Mouse (Mus musculus) liver, embryonic 13.5 days (tissue): Measurements from ENCODE around the gene Gsdma. TPM values are rescaled to one million over a fixed set of nuclear protein-coding genes. Genes with fewer than 3 reads are reported as not detected.
A peak's percentile ranks its signal among the peaks of the same experiment; 100 is the strongest.

ENCODE experiments used
- ATAC-seq: fragments of 200-750 bp; cut with Nextera tagmentation; 2 replicates; pipeline ENCODE4 v1.8.0; 2017; ENCODE audit warnings: low read depth, mild to moderate bottlenecking, moderate number of reproducible peaks, moderate library complexity
- DNase-seq: peaks from one replicate; pipeline ENCODE4 v3.0.0; 2022
- H3K27ac ChIP-seq: fragments of 300-500 bp; sonication (generic); 2 replicates; pipeline ENCODE4 v1.5.1; 2015; ENCODE audit warnings: moderate library complexity, mild to moderate bottlenecking, inconsistent platforms
- H3K27me3 ChIP-seq: fragments of 300-500 bp; sonication (generic); 2 replicates; pipeline ENCODE4 v1.6.1; 2015; ENCODE audit warnings: mild to moderate bottlenecking, inconsistent platforms
- H3K36me3 ChIP-seq: fragments of 300-500 bp; sonication (generic); 2 replicates; pipeline ENCODE4 v1.6.1; 2015; ENCODE audit warnings: mild to moderate bottlenecking, inconsistent platforms
- H3K4me1 ChIP-seq: fragments of 300-500 bp; sonication (generic); replicated peaks from 2 replicates; pipeline ENCODE4 v1.6.1; 2015; ENCODE audit warnings: inconsistent platforms
- H3K4me2 ChIP-seq: fragments of 300-500 bp; sonication (generic); 2 replicates; pipeline ENCODE4 v1.6.1; 2015; ENCODE audit warnings: inconsistent platforms, mild to moderate bottlenecking, moderate library complexity
- H3K4me3 ChIP-seq: fragments of 300-500 bp; sonication (generic); replicated peaks from 2 replicates; pipeline ENCODE4 v1.5.1; 2015; ENCODE audit warnings: mild to moderate bottlenecking, inconsistent platforms
- H3K9ac ChIP-seq: fragments of 300-500 bp; sonication (generic); 2 replicates; pipeline ENCODE4 v1.6.1; 2015; ENCODE audit warnings: mild to moderate bottlenecking, inconsistent platforms
- H3K9me3 ChIP-seq: fragments of 300-500 bp; sonication (generic); replicated peaks from 2 replicates; pipeline ENCODE4 v1.6.1; 2016; ENCODE audit warnings: inconsistent platforms
- WGBS: fragments of 180-500 bp; shearing (Covaris S2); methylation state at CpG from one replicate; pipeline ENCODE4 v1.1.7; 2015; ENCODE audit not compliant: insufficient replicate concordance; 5-methylcytosine and 5-hydroxymethylcytosine counted together
- polyA plus RNA-seq: library from polyadenylated mRNA; unstranded; fragments of >200 nt; fragmentation: Nextera tagmentation; extraction: Ambion mirVana; gene quantifications from 2 replicates; pipeline ENCODE4 v1.2.1, GENCODE M21; 2015

Gene Gsdma
- polyA plus RNA-seq, 1 experiment from 2014 or later, result not detected

DNA sequence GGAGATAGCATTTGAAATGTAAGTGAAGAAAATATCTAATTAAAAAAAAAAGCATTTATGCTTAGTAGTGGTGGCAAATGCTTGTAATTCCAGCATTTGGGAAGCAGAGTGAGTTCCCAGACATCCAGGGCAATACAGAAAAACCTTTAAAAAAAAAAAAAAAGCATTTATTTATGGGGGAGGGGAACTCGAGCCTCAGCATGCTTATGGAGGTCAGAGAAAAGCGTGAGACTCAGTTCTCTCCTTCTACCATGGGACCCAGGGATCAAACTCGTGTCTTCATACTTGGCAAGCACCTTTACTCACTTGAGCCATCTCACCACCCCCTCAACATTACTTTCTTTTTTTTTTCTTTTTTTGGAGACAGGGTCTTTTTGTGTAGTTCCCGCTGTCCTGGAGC is 17.0 kb downstream of the Gsdma start:
- DNase-seq, result no peak
- WGBS, result 57% methylated on average over 4 of the region's 4 CpGs
- H3K36me3 ChIP-seq, result peaks cover 17% of the 10 kb centered on the region
- no peak overlapping the region for H3K27ac ChIP-seq
- H3K9me3 ChIP-seq, result no peaks in the 10 kb centered on the region
- no peak for ATAC-seq
- no peaks in the 10 kb centered on the region for H3K27me3 ChIP-seq
- no peak overlapping the region for H3K4me3 ChIP-seq
- H3K4me1 ChIP-seq, result peaks cover 38% of the 10 kb centered on the region
- 0 out of 2 replicates have a peak overlapping the region, but pooled peaks have one; percentile 63 for H3K9ac ChIP-seq
- H3K4me2 ChIP-seq, result peak overlapping the region; percentile 88; the same call in 1 of the 2 replicates

DNA sequence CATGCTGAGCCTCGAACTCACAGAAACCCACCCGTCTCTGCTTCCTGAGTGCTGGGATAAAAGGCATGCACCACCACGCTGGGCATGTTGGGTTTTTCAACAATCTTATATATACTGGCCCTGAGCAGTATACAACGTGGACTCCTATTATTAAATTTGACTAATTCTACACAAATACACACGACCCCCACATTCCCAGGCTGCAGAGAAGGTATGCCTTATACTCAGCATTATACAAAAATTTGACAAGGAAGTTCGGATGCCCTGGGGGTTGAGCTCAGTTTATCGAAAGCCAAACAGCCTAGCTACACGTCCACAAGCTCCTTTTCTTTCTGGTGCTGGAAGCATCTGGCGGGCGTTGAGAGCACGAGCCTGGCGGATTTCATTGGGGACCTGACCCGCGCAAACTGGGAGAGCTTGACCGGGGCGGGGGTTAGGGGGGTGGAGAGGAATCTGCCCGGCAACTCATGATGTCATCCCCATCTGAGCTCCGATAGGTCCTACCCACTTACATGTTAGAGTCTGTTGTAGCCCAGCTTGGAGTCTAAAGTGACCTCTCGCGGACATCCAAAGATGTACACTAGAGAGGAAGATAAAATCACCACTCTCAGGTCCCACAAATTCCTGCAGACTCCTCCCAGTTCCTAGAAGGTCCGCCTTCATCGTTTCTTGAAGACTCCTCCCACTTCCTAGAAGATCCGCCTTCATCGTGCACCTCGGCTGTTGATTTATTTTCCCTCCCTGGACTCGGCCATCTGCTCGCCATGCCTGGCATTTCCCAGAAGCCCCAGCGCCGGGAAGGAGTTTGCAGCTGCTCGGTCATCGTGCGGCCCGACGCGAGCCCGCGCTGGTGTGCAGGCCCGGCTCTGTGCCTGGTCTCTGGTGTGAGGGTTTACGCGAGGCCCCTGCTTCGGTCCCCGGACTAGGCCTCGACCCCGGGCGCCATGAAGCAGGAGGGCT is 17.9 kb downstream of the Gsdma start, which contains the start of gene Psmd3:
TSS of gene Psmd3 (plus strand) at position 769 of the 960 bp plus-strand sequence.
- peaks cover 38% of the 10 kb centered on the region for H3K4me1 ChIP-seq
- 4% methylated on average over 45 of the region's 45 CpGs for WGBS
- H3K4me2 ChIP-seq, result peak within 1 kb of the TSS; percentile 88
- no peaks in the 10 kb centered on the region for H3K27me3 ChIP-seq
- ATAC-seq, result peak; percentile 90
- peak; percentile 95 for DNase-seq
- peak within 1 kb of the TSS; percentile 84 for H3K27ac ChIP-seq
- H3K9ac ChIP-seq, result peak within 1 kb of the TSS; percentile 98
- H3K36me3 ChIP-seq, result peaks cover 26% of the 10 kb centered on the region
- H3K9me3 ChIP-seq, result no peaks in the 10 kb centered on the region
- H3K4me3 ChIP-seq, result peak within 1 kb of the TSS; percentile 92

DNA sequence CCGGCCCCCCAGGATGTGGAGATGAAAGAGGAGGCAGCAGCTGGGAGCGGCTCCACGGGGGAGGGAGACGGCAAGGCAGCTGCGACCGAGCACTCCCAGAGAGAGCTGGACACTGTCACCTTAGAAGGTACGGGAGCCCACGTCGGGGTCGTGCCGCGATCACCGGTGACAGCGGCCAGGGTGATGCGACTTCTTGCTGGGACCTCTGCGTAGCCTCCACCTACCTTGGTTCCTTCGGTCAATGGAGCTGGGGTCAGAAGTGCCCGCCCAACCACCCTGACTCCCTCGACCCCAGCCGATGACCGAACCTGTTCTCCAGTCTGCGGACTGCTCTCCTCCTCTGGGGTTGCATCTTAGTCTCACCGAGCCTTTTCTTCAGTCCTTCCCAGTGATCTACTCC is 18.7 kb downstream of the Gsdma start:
- H3K9ac ChIP-seq, result peak overlapping the region; percentile 98
- DNase-seq (no peak), ATAC-seq (peak; percentile 47)
- peak overlapping the region; percentile 92 for H3K4me3 ChIP-seq
- peaks cover 38% of the 10 kb centered on the region for H3K4me1 ChIP-seq
- H3K27me3 ChIP-seq, result no peaks in the 10 kb centered on the region
- H3K9me3 ChIP-seq, result no peaks in the 10 kb centered on the region
- peaks cover 33% of the 10 kb centered on the region for H3K36me3 ChIP-seq
- H3K27ac ChIP-seq, result peak overlapping the region; percentile 84
- WGBS, result under 1% methylated on average over 23 of the region's 23 CpGs
- H3K4me2 ChIP-seq, result peak overlapping the region; percentile 88

DNA sequence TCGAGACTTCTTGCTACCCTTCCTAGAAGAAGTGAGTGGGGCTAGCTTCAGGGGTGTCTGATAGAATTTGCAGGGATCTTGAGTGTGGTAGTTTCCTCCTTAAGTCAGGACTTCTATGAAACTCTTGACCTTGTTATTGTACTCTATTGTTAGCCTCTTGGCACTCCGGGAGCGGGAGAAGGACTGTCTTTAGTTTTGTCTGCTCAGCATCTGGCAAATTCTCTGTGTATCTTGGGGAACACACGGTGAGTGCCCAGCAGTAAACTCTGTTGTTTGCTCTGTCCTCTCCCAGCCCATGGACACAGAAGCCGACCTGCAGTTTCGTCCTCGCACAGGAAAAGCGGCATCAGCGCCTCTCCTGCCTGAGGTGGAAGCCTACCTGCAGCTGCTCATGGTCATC is 21.5 kb downstream of the Gsdma start:
- 86% methylated on average over 9 of the region's 9 CpGs for WGBS
- ATAC-seq, result no peak

DNA sequence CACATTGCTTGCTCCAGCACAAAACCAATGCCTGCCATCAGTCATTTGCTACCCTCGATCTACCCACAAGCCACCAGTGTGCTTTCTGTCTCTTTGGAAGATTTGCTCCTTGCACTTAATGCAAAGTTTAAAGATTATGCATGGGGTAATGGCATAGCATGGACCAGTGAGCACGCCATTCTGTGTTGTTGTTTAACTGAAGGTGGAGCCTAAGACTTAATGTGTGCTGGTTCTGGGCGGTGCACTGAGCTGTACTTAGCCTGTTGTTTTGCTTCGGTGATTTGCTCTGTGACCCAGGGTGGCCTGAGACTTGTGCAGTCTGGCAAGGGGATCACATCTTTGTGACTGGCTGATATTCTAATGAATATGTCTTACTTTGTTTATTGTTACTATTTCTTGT is 22.8 kb downstream of the Gsdma start:
- no peak for DNase-seq
- no peak overlapping the region for H3K27ac ChIP-seq
- H3K4me2 ChIP-seq, result no peak overlapping the region
- no peaks in the 10 kb centered on the region for H3K27me3 ChIP-seq
- H3K4me3 ChIP-seq, result no peak overlapping the region
- 88% methylated on average over 4 of the region's 4 CpGs for WGBS
- no peak overlapping the region for H3K9ac ChIP-seq
- peaks cover 30% of the 10 kb centered on the region for H3K4me1 ChIP-seq
- peaks cover 71% of the 10 kb centered on the region for H3K36me3 ChIP-seq
- no peak for ATAC-seq
- H3K9me3 ChIP-seq, result no peaks in the 10 kb centered on the region

More for the DNA sequence above, 21.5 kb downstream of the Gsdma start:
- no peak overlapping the region for H3K9ac ChIP-seq
- peaks cover 41% of the 10 kb centered on the region for H3K4me1 ChIP-seq
- no peak overlapping the region for H3K4me3 ChIP-seq
- H3K9me3 ChIP-seq, result no peaks in the 10 kb centered on the region
- H3K27ac ChIP-seq, result peak overlapping the region; percentile 18; the same call in 1 of the 2 replicates
- no peak for DNase-seq
- H3K4me2 ChIP-seq, result no peak overlapping the region
- peaks cover 58% of the 10 kb centered on the region for H3K36me3 ChIP-seq
- no peaks in the 10 kb centered on the region for H3K27me3 ChIP-seq

DNA sequence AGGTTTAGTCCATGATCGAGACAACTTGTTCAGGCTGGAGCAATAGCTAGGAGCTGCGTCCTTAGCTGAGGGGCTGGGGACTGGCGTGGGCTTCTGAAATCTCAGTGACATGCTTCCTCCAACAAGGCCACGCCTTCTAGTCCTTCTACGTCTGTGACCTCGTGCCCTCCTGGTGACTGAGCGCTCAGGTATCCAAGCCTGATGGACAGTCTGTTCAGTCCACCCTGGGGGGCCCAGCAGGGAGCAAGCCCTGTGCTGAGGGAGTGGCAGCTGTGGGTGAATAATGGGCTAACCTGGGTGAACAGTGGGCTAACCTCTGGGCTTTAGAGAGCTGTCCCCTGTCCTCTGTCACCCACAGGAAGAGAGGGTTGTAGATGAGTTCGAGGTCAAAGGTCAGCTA is 23.9 kb downstream of the Gsdma start:
- ATAC-seq, result no peak
- 74% methylated on average over 8 of the region's 8 CpGs for WGBS

DNA sequence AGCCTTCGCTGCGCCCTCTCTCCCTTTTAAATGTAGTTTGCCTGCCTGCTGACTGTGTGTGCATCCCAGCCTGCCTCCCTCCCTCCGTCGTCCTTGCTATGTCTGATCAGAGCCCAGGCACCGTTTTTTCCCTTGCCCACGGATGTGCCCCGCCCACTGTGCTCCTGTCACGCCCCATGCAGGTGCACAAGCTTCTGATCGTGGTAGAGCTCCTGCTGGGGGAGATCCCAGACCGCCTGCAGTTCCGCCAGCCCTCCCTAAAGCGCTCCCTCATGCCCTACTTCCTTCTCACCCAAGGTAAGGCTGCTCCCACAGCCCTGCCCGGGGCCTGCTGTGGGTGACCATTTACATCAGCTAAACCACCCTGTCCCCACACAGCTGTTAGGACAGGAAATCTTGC is 29.1 kb downstream of the Gsdma start:
- Histone ChIP-seq H3K4me3 (no peak overlapping the region), H3K27ac (no peak overlapping the region), H3K36me3 (peaks cover 82% of the 10 kb centered on the region), H3K4me2 (no peak overlapping the region), H3K27me3 (no peaks in the 10 kb centered on the region), H3K9me3 (no peaks in the 10 kb centered on the region), H3K4me1 (no peaks in the 10 kb centered on the region), H3K9ac (no peak overlapping the region)
- no peak for ATAC-seq
- no peak for DNase-seq
- 64% methylated on average over 13 of the region's 13 CpGs for WGBS

More for the DNA sequence above, 23.9 kb downstream of the Gsdma start:
- H3K4me3 ChIP-seq, result no peak overlapping the region
- H3K9me3 ChIP-seq, result no peaks in the 10 kb centered on the region
- no peak for DNase-seq
- H3K27ac ChIP-seq, result no peak overlapping the region
- no peaks in the 10 kb centered on the region for H3K27me3 ChIP-seq
- peaks cover 81% of the 10 kb centered on the region for H3K36me3 ChIP-seq
- H3K4me2 ChIP-seq, result no peak overlapping the region
- no peak overlapping the region for H3K9ac ChIP-seq
- H3K4me1 ChIP-seq, result peaks cover 28% of the 10 kb centered on the region

DNA sequence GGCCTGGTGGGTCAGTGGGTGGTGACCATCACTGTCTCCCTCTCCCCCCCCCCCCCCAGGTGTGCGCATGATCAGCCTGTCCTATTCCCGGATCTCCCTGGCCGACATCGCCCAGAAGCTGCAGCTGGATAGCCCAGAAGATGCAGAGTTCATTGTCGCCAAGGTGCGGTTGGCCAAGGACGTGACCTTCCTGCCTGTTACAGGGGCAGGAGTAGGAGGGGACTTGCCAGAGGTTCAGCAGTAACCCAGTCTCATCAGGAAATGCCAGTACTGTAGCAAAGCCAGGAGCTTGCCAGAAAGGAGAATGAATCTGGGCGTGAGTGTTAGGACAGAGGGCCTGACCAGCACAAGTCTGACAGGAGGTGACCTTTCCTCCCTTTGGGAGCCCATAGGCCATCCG is 29.6 kb downstream of the Gsdma start:
- H3K4me3 ChIP-seq, result no peak overlapping the region
- 86% methylated on average over 9 of the region's 9 CpGs for WGBS
- H3K4me1 ChIP-seq, result no peaks in the 10 kb centered on the region
- no peaks in the 10 kb centered on the region for H3K27me3 ChIP-seq
- DNase-seq (no peak), ATAC-seq (no peak)
- H3K27ac ChIP-seq, result no peak overlapping the region
- no peaks in the 10 kb centered on the region for H3K9me3 ChIP-seq
- no peak overlapping the region for H3K4me2 ChIP-seq
- H3K9ac ChIP-seq, result no peak overlapping the region
- peaks cover 78% of the 10 kb centered on the region for H3K36me3 ChIP-seq

DNA sequence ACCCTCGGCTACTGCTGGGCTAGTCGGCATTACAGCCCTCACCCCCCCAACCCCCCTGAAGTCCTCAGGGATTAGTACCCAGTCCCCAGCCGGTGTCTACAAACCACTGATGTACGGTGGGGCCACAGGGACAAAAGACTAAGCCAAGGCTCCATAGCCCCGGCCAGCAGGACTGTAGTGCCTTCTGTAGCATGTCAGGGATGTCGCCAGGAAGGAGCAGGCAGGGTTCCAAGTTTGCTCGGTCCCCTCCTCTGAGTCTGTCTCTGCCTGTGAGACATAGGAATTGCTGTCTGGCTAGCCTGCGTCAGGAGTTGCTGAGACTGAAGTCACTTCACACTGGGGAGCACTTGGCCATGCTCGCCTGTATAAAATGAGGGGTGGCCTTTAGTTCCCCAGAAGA is 30.1 kb downstream of the Gsdma start:
- H3K9ac ChIP-seq, result no peak overlapping the region
- no peaks in the 10 kb centered on the region for H3K27me3 ChIP-seq
- H3K4me1 ChIP-seq, result no peaks in the 10 kb centered on the region
- peaks cover 75% of the 10 kb centered on the region for H3K36me3 ChIP-seq
- no peak for DNase-seq
- H3K27ac ChIP-seq, result no peak overlapping the region
- no peak for ATAC-seq
- no peaks in the 10 kb centered on the region for H3K9me3 ChIP-seq
- H3K4me2 ChIP-seq, result no peak overlapping the region
- 79% methylated on average over 9 of the region's 9 CpGs for WGBS
- no peak overlapping the region for H3K4me3 ChIP-seq

DNA sequence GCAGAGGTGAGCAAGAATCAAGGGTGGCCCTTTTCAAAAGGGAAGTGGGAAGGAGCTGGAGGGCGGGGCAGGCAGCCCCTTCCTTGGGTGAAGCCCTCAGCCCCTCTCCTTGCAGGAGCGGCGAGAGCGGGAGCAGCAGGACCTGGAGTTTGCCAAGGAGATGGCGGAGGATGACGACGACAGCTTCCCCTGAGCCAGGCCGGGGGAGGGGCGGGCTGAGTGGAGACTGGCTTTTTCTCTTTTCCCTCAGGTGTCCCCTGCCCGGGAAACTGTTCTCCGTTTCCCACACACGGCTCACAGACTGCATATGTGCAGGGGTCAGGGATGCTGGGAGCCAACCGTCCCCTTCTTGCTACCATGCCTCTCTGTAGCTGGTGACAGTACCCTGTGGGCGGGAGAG is 31.3 kb downstream of the Gsdma start:
- DNase-seq, result no peak
- H3K4me1 ChIP-seq, result no peaks in the 10 kb centered on the region
- no peak overlapping the region for H3K27ac ChIP-seq
- no peak overlapping the region for H3K4me2 ChIP-seq
- no peak overlapping the region for H3K4me3 ChIP-seq
- 84% methylated on average over 14 of the region's 14 CpGs for WGBS
- peaks cover 63% of the 10 kb centered on the region for H3K36me3 ChIP-seq
- H3K27me3 ChIP-seq, result no peaks in the 10 kb centered on the region
- ATAC-seq, result no peak
- H3K9ac ChIP-seq, result no peak overlapping the region
- H3K9me3 ChIP-seq, result no peaks in the 10 kb centered on the region

DNA sequence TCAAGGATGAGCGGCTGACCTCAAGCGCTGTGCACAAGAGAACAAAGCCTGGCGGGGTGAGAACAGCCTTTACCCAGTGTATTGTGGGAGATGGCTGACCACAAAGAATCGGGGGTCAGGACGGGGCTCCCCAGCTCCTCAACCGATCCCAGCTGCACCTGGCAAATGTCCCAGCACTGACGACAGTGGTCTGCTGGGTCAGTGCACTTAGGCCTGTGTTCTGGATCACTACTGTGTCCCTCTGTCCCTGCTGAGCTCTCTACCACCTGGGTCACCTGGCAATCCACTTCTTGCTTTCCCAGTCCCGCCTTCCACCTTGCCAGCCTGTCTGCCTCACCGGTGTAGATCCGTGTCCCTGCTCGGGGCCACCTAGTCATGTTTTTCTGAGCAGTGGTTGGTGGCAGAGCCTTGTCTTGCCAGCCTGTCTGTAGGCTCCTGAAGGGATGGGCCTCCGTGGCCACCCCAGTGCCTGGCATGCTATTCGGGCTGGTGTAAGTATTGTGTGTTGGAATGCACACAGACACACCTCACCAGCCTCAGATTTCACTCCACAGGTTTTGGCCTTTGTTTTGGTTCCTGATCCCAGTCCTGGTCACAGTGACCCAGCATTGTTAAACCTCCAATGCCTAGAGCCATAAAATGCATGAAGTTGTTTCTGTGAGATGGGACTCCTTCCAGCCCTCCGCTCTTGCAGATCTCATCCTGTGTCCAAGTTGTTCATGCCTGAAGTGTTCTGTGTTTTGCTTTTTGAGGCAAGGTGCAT is 32.5 kb downstream of the Gsdma start:
- Histone ChIP-seq H3K36me3 (peaks cover 51% of the 10 kb centered on the region), H3K4me3 (no peak overlapping the region), H3K27ac (no peak overlapping the region), H3K27me3 (no peaks in the 10 kb centered on the region), H3K4me1 (no peaks in the 10 kb centered on the region), H3K9ac (no peak overlapping the region), H3K4me2 (no peak overlapping the region), H3K9me3 (no peaks in the 10 kb centered on the region)
- DNase-seq (no peak), ATAC-seq (no peak)
- WGBS, result 81% methylated on average over 14 of the region's 14 CpGs
